Mouse (Mus musculus) thymus, adult 2 months (tissue): ENCODE measurements around the gene Flt3.

Experiments used
- CTCF ChIP-seq: fragments of 200-500 bp; IDR thresholded peaks from 2 replicates; pipeline ENCODE4 v1.5.1; 2012; ENCODE audit warnings: mild to moderate bottlenecking, control low read depth, low read length, moderate library complexity, borderline replicate concordance; ENCODE audit not compliant: control insufficient read depth, poor library complexity, insufficient read depth; ENCODE audit errors: extremely low read depth
- POLR2A ChIP-seq: fragments of 200-500 bp; IDR thresholded peaks from 2 replicates; pipeline ENCODE4 v1.6.1; 2012; ENCODE audit warnings: mild to moderate bottlenecking, low read length, control low read depth, moderate library complexity; ENCODE audit not compliant: control insufficient read depth, poor library complexity, insufficient read depth; ENCODE audit errors: extremely low read depth

GRCm38 (mm10) chr5:147406135-147406534 lies 5.8 kb upstream of the Flt3 start:
- TF ChIP-seq CTCF (no peak), POLR2A (no peak)
